Mouse (Mus musculus) spleen, embryonic (tissue): ENCODE results near the gene Exd1.

ENCODE experiments used
- CTCF ChIA-PET: fragments of 350-600 bp; sonication (Branson Sonifier 250); formaldehyde crosslinking; loops from one replicate; lab custom pipeline; 2022; lab: Charles Lee

Gene Exd1

GRCm38 (mm10) chr2:119476166-119476565, 71.3 kb downstream of the Exd1 start:
- CTCF ChIA-PET, result interaction anchor here (0.7 to 1.1 kb wide), 3 partner anchors 9 to 1063 kb away, joined by 3 to 9 read pairs (median 3); no protein-coding TSS in a partner anchor
